Mouse (Mus musculus): ENCODE data around the gene Fubp1. TPM values are rescaled to one million over a fixed set of nuclear protein-coding genes. Genes with fewer than 3 reads are reported as not detected.

Gene Fubp1
- polyA plus RNA-seq, 1 experiment from 2014 or later: 200 TPM

- Histone ChIP-seq H3K4me1 (ENCODE audit: control insufficient read depth, insufficient read depth, low read length) (no peaks in the 10 kb centered on the region), H3K9me3 (ENCODE audit: control insufficient read depth, low read length) (no peaks in the 10 kb centered on the region), H3K27ac (replicated peaks; ENCODE audit: low read depth, low read length) (no peak overlapping the region), H3K9ac (ENCODE audit: low read depth, low read length) (no peak overlapping the region), H3K36me3 (ENCODE audit: control insufficient read depth, insufficient read depth, low read length) (peaks cover 44% of the 10 kb centered on the region), H3K27me3 (replicated peaks; ENCODE audit: control insufficient read depth, insufficient read depth, low read length) (no peaks in the 10 kb centered on the region), H3K4me3 (ENCODE audit: low read depth, low read length) (no peak overlapping the region), H3K4me2 (ENCODE audit: low read depth, low read length) (no peak overlapping the region)
- 86% methylated on average over 2 of the region's 2 CpGs for WGBS
- ATAC-seq (ENCODE audit: low read depth) (no peak), DNase-seq (ENCODE audit: low spot score) (no peak)
Observed at GRCm38 (mm10) chr3:152277912-152278311, 67.7 kb downstream of the Fubp1 start.

- H3K9ac ChIP-seq (ENCODE audit: low read depth, low read length): no peak overlapping the region
- no peak overlapping the region for H3K27ac ChIP-seq (replicated peaks; ENCODE audit: low read depth, low read length)
Observed at GRCm38 (mm10) chr3:152278431-152278830, 68.2 kb downstream of the Fubp1 start.

GRCm38 (mm10) chr3:152282126-152282525 lies 71.9 kb downstream of the Fubp1 start:
- Histone ChIP-seq H3K4me2 (ENCODE audit: low read depth, low read length) (no peak overlapping the region), H3K4me3 (ENCODE audit: low read depth, low read length) (no peak overlapping the region), H3K27me3 (replicated peaks; ENCODE audit: control insufficient read depth, insufficient read depth, low read length) (no peaks in the 10 kb centered on the region), H3K27ac (replicated peaks; ENCODE audit: low read depth, low read length) (no peak overlapping the region), H3K9ac (ENCODE audit: low read depth, low read length) (no peak overlapping the region), H3K4me1 (ENCODE audit: control insufficient read depth, insufficient read depth, low read length) (no peaks in the 10 kb centered on the region), H3K9me3 (ENCODE audit: control insufficient read depth, low read length) (no peaks in the 10 kb centered on the region), H3K36me3 (ENCODE audit: control insufficient read depth, insufficient read depth, low read length) (peaks cover 47% of the 10 kb centered on the region)
- ATAC-seq (ENCODE audit: low read depth) (no peak), DNase-seq (ENCODE audit: low spot score) (no peak)
- 25% methylated on average over 3 of the region's 3 CpGs for WGBS

More at GRCm38 (mm10) chr3:152278431-152278830, 68.2 kb downstream of the Fubp1 start:
- H3K36me3 ChIP-seq (ENCODE audit: control insufficient read depth, insufficient read depth, low read length): peaks cover 44% of the 10 kb centered on the region
- no peak overlapping the region for H3K4me2 ChIP-seq (ENCODE audit: low read depth, low read length)
- H3K4me1 ChIP-seq (ENCODE audit: control insufficient read depth, insufficient read depth, low read length): no peaks in the 10 kb centered on the region
- no peaks in the 10 kb centered on the region for H3K9me3 ChIP-seq (ENCODE audit: control insufficient read depth, low read length)
- no peak overlapping the region for H3K4me3 ChIP-seq (ENCODE audit: low read depth, low read length)
- DNase-seq (ENCODE audit: low spot score): peak; percentile 32
- 22% methylated on average over 2 of the region's 2 CpGs for WGBS
- H3K27me3 ChIP-seq (replicated peaks; ENCODE audit: control insufficient read depth, insufficient read depth, low read length): no peaks in the 10 kb centered on the region
- ATAC-seq (ENCODE audit: low read depth): peak; percentile 63; the same call in 1 of the 2 replicates

GRCm38 (mm10) chr3:152284306-152284705 lies 74.1 kb downstream of the Fubp1 start:
- ATAC-seq (ENCODE audit: low read depth): no peak
- H3K9ac ChIP-seq (ENCODE audit: low read depth, low read length): no peak overlapping the region
- H3K4me1 ChIP-seq (ENCODE audit: control insufficient read depth, insufficient read depth, low read length): no peaks in the 10 kb centered on the region
- no peak overlapping the region for H3K4me2 ChIP-seq (ENCODE audit: low read depth, low read length)
- 92% methylated on average over 1 of the region's 1 CpGs for WGBS
- H3K27me3 ChIP-seq (replicated peaks; ENCODE audit: control insufficient read depth, insufficient read depth, low read length): no peaks in the 10 kb centered on the region
- no peak for DNase-seq (ENCODE audit: low spot score)
- H3K9me3 ChIP-seq (ENCODE audit: control insufficient read depth, low read length): no peaks in the 10 kb centered on the region
- H3K4me3 ChIP-seq (ENCODE audit: low read depth, low read length): no peak overlapping the region
- no peak overlapping the region for H3K27ac ChIP-seq (replicated peaks; ENCODE audit: low read depth, low read length)
- peaks cover 56% of the 10 kb centered on the region for H3K36me3 ChIP-seq (ENCODE audit: control insufficient read depth, insufficient read depth, low read length)

- H3K4me1 ChIP-seq (ENCODE audit: control insufficient read depth, insufficient read depth, low read length): no peaks in the 10 kb centered on the region
- H3K9ac ChIP-seq (ENCODE audit: low read depth, low read length): no peak overlapping the region
- H3K4me3 ChIP-seq (ENCODE audit: low read depth, low read length): no peak overlapping the region
- no peaks in the 10 kb centered on the region for H3K9me3 ChIP-seq (ENCODE audit: control insufficient read depth, low read length)
- WGBS: 44% methylated on average over 5 of the region's 5 CpGs
- H3K27ac ChIP-seq (replicated peaks; ENCODE audit: low read depth, low read length): no peak overlapping the region
- H3K27me3 ChIP-seq (replicated peaks; ENCODE audit: control insufficient read depth, insufficient read depth, low read length): no peaks in the 10 kb centered on the region
- DNase-seq (ENCODE audit: low spot score) (no peak), ATAC-seq (ENCODE audit: low read depth) (no peak)
- H3K36me3 ChIP-seq (ENCODE audit: control insufficient read depth, insufficient read depth, low read length): peaks cover 56% of the 10 kb centered on the region
- no peak overlapping the region for H3K4me2 ChIP-seq (ENCODE audit: low read depth, low read length)
Observed at GRCm38 (mm10) chr3:152284759-152285158, 74.5 kb downstream of the Fubp1 start.

Other genes with a start within 250 kb of the Fubp1 start
- 2.3 and 4.6 TPM in 2 replicates for gene Gipc2, start 44.2 kb upstream of the Fubp1 start, polyA plus RNA-seq (2014; fragmentation: Nextera tagmentation; extraction: Ambion mirVana)
- gene Dnajb4, start 120 bp upstream of the Fubp1 start, polyA plus RNA-seq (2014; fragmentation: Nextera tagmentation; extraction: Ambion mirVana): 32.6 and 36.5 TPM in 2 replicates
- 30.8 and 42.0 TPM in 2 replicates for gene Nexn, start 55.9 kb downstream of the Fubp1 start, polyA plus RNA-seq (2014; fragmentation: Nextera tagmentation; extraction: Ambion mirVana)
- 17.3 and 18.5 TPM in 2 replicates for gene Miga1, start 130.0 kb downstream of the Fubp1 start, polyA plus RNA-seq (2014; fragmentation: Nextera tagmentation; extraction: Ambion mirVana)
- 46.2 and 46.8 TPM in 2 replicates for gene Usp33, start 136.1 kb downstream of the Fubp1 start, polyA plus RNA-seq (2014; fragmentation: Nextera tagmentation; extraction: Ambion mirVana)
- 48.3 and 55.7 TPM in 2 replicates for gene Zzz3, start 185.1 kb downstream of the Fubp1 start, polyA plus RNA-seq (2014; fragmentation: Nextera tagmentation; extraction: Ambion mirVana)